Mouse (Mus musculus): ENCODE measurements around the gene Atp1b3. TPM values are rescaled to one million over a fixed set of nuclear protein-coding genes. Genes with fewer than 3 reads are reported as not detected.

Atp1b3 gene
- total RNA-seq, 2 experiments from 2014 or later: 74.1 to 76.5 TPM

DNA sequence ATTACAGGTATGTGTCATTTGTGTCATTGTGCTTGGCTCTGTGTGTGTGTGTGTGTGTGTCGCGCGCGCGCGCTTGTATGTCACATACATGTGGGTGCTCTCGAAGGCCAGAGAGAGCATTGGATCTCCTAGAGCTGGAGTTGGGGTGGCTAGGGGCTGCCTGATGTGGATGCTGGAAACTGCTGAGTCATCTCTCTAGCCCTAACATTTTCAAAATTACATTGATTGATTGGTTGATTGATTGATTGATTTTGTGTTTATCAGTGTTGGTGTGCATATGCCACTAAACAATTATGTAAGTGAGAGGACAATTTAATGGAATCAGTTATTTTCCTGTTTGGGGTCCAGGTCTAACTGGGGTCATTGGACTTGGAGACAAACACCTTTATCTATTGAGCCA, 72.1 kb downstream of the Atp1b3 start:
- intact Hi-C loops (cut with DNase I): no loop called here
- no peak for DNase-seq

DNA sequence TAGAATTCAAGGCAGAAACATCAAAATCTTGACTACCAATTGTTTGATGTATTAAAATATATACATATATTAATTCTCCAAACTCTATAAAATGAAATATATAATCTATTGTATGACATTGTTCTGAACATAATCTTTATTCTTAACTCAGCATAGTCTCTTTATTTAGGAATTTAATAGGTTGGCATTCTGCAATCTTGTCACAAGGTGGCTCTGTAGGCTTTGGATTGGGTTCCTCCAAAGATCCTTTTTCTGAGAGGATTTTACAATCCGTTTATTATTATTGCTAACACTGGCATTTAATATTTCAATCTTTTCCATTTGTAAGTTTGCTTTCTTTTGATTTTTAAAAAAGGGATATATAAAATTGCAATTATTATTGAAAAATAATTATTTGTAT, 79.3 kb downstream of the Atp1b3 start:
- DNase-seq: peak; percentile 7 to 23
- intact Hi-C loops (cut with DNase I): loop anchor here (2.0 to 5.0 kb wide), 2 partner anchors 208 to 267 kb away; no protein-coding TSS in a partner anchor

Other genes starting within 250 kb of the Atp1b3 start
- 1 to 10 TPM; 5.8 to 6.3 TPM for gene Gk5, start 245.1 kb downstream of the Atp1b3 start, total RNA-seq (2021)
- 10 to 100 TPM; 41.7 to 56.5 TPM for gene Tfdp2, start 168.2 kb downstream of the Atp1b3 start, total RNA-seq (2021)
- 10 to 100 TPM; 80.4 to 85.9 TPM for gene Rnf7, start 114.2 kb upstream of the Atp1b3 start, total RNA-seq (2021)
- not detected for gene Gm28729, start 160.8 kb upstream of the Atp1b3 start, total RNA-seq (2021)

Measured in heart, postnatal 10 days (tissue).